Mouse (Mus musculus) heart, embryonic 12.5 days (tissue): ENCODE data around the gene Gm43518. TPM values are rescaled to one million over a fixed set of nuclear protein-coding genes. Genes with fewer than 3 reads are reported as not detected.

Experiments used
- ATAC-seq: fragments of 200-750 bp; cut with Nextera tagmentation; 2 replicates; pipeline ENCODE4 v1.8.0; 2017; ENCODE audit warnings: moderate TSS enrichment, moderate library complexity; ENCODE audit not compliant: insufficient number of reproducible peaks, low FRiP score
- H3K27ac ChIP-seq: fragments of 300-500 bp; sonication (generic); 2 replicates; pipeline ENCODE4 v1.5.1; 2016; ENCODE audit warnings: mild to moderate bottlenecking, moderate library complexity; ENCODE audit not compliant: poor library complexity, severe bottlenecking
- H3K27me3 ChIP-seq: fragments of 300-500 bp; sonication (generic); replicated peaks from 2 replicates; pipeline ENCODE4 v1.6.1; 2016; ENCODE audit warnings: mild to moderate bottlenecking, moderate library complexity
- H3K36me3 ChIP-seq: fragments of 300-500 bp; sonication (generic); 2 replicates; pipeline ENCODE4 v1.6.1; 2016; ENCODE audit warnings: mild to moderate bottlenecking, moderate library complexity
- H3K4me1 ChIP-seq: fragments of 300-500 bp; sonication (generic); replicated peaks from 2 replicates; pipeline ENCODE4 v1.6.1; 2016; ENCODE audit warnings: mild to moderate bottlenecking
- H3K4me2 ChIP-seq: fragments of 300-500 bp; sonication (generic); 2 replicates; pipeline ENCODE4 v1.6.1; 2016; ENCODE audit warnings: mild to moderate bottlenecking, moderate library complexity
- H3K4me3 ChIP-seq: fragments of 300-500 bp; sonication (generic); 2 replicates; pipeline ENCODE4 v1.5.1; 2016; ENCODE audit warnings: mild to moderate bottlenecking
- H3K9ac ChIP-seq: fragments of 300-500 bp; sonication (generic); 2 replicates; pipeline ENCODE4 v1.6.1; 2016; ENCODE audit warnings: mild to moderate bottlenecking, moderate library complexity
- H3K9me3 ChIP-seq: fragments of 300-500 bp; sonication (generic); replicated peaks from 2 replicates; pipeline ENCODE4 v1.6.1; 2016; ENCODE audit warnings: mild to moderate bottlenecking, moderate library complexity
- WGBS: fragments of 180-500 bp; shearing (Covaris S2); methylation state at CpG from one replicate; pipeline ENCODE4 v1.1.7; 2016; 5-methylcytosine and 5-hydroxymethylcytosine counted together
- polyA plus RNA-seq: library from polyadenylated mRNA; unstranded; fragments of >200 nt; fragmentation: Nextera tagmentation; extraction: Ambion mirVana; gene quantifications from 2 replicates; pipeline ENCODE4 v1.2.1, GENCODE M21; 2016

Gene Gm43518
- 0.90 and 2.1 TPM in 2 replicates for polyA plus RNA-seq

DNA sequence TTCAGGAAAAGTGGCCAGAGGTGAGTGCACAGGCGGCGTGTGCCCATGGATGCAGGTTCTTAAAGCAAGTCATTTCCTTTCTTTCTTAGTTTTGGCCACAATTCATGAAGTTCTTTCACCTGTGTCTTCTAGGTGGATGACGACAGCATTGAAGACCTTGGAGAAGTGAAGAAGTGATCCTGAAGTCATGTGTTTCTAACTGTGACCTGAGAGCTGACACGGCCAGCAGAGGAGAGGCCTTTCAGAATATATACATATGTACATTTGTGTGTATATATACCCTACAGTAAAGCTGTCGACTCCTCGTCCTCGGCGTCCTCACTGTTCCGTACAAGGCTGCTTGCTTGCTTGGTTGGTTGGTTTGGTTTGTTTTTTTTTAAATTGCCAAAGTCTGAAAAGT, at the start of gene Gm43518:
Gene Gm43518, plus strand, starts transcription at position 301 of the 400 bp plus-strand sequence.
- ATAC-seq, result no peak
- Histone ChIP-seq H3K27ac (no peak within 1 kb of the TSS), H3K4me1 (peaks cover 4% of the 10 kb centered on the region; the same call in 1 of the 2 replicates), H3K9ac (no peak within 1 kb of the TSS), H3K9me3 (no peaks in the 10 kb centered on the region), H3K27me3 (no peaks in the 10 kb centered on the region), H3K4me2 (no peak within 1 kb of the TSS), H3K36me3 (peaks cover 70% of the 10 kb centered on the region), H3K4me3 (no peak within 1 kb of the TSS)
- WGBS, result 93% methylated on average over 9 of the region's 9 CpGs

- Histone ChIP-seq H3K27ac (no peak overlapping the region), H3K4me1 (peaks cover 9% of the 10 kb centered on the region), H3K27me3 (peaks cover 8% of the 10 kb centered on the region; the same call in 1 of the 2 replicates), H3K9me3 (no peaks in the 10 kb centered on the region), H3K36me3 (no peaks in the 10 kb centered on the region), H3K4me3 (no peak overlapping the region), H3K4me2 (no peak overlapping the region), H3K9ac (no peak overlapping the region)
- ATAC-seq, result no peak
- 61% methylated on average over 14 of the region's 14 CpGs for WGBS
Measured at GRCm38 (mm10) chr5:123878056-123878455, 49.2 kb upstream of the Gm43518 start.

DNA sequence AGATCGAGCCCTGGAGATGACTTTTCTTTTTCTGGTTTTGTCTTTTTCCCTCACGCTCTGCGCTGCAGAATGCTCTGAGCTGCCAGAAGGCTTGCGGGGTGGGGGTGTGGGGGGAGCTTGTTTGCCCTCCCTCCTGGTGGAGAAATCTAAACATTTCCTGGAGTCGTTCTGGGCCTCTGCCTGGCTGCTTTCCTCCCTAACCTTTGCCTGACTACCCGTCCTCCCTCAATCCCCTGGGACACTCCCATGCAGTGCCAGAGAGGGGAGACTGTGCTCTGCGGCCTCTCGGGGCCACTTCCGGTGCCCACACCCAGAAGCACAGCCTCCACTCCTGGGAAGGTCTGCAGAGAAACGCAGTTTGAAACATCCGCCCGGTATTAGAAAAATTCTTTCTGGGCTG, 47.3 kb upstream of the Gm43518 start, which contains the start of gene Hcar1:
Gene Hcar1, minus strand, starts transcription at position 93 of the 400 bp plus-strand sequence.
- no peaks in the 10 kb centered on the region for H3K9me3 ChIP-seq
- H3K4me1 ChIP-seq, result peaks cover 9% of the 10 kb centered on the region
- 55% methylated on average over 12 of the region's 12 CpGs for WGBS
- no peaks in the 10 kb centered on the region for H3K36me3 ChIP-seq
- H3K4me2 ChIP-seq, result peak within 1 kb of the TSS; percentile 35; the same call in 1 of the 2 replicates
- peak; percentile 25; the same call in 1 of the 2 replicates for ATAC-seq
- no peak within 1 kb of the TSS for H3K4me3 ChIP-seq
- peaks cover 8% of the 10 kb centered on the region; the same call in 1 of the 2 replicates for H3K27me3 ChIP-seq
- H3K27ac ChIP-seq, result no peak within 1 kb of the TSS
- no peak within 1 kb of the TSS for H3K9ac ChIP-seq

DNA sequence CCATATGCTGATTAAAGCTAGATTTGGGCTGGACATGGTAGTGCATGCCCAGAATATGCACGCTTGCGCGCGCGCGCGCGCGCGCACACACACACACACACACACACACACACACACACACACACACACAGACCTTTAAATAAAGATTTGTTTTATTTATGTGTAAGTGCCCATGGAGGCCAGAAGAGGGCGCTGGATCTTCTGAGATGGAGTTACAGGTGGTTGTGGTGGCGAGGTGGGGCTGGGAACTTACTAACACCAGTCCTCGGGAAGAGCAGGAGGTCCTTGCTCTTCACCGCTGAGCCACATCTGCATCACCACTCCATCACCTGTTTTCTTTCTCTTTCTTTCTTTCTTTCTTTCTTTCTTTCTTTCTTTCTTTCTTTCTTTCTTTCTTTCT, 46.4 kb upstream of the Gm43518 start:
- Histone ChIP-seq H3K9ac (no peak overlapping the region), H3K27me3 (peaks cover 8% of the 10 kb centered on the region; the same call in 1 of the 2 replicates), H3K4me1 (peaks cover 9% of the 10 kb centered on the region), H3K9me3 (no peaks in the 10 kb centered on the region), H3K4me3 (no peak overlapping the region), H3K27ac (no peak overlapping the region), H3K4me2 (no peak overlapping the region), H3K36me3 (no peaks in the 10 kb centered on the region)
- WGBS, result 73% methylated on average over 14 of the region's 14 CpGs
- ATAC-seq, result no peak

GRCm38 (mm10) chr5:123883891-123884290, 43.3 kb upstream of the Gm43518 start:
- Histone ChIP-seq H3K36me3 (no peaks in the 10 kb centered on the region), H3K9ac (no peak overlapping the region), H3K4me3 (no peak overlapping the region), H3K4me2 (no peak overlapping the region), H3K9me3 (no peaks in the 10 kb centered on the region), H3K27ac (no peak overlapping the region), H3K4me1 (peaks cover 9% of the 10 kb centered on the region), H3K27me3 (0 out of 2 replicates have a peak, but pooled peaks cover 3% of the 10 kb centered on the region)
- WGBS, result 74% methylated on average over 7 of the region's 7 CpGs
- no peak for ATAC-seq

GRCm38 (mm10) chr5:123884332-123884731, 42.9 kb upstream of the Gm43518 start:
- 67% methylated on average over 10 of the region's 10 CpGs for WGBS
- no peak overlapping the region for H3K27ac ChIP-seq

GRCm38 (mm10) chr5:123886365-123886764, 40.9 kb upstream of the Gm43518 start:
- no peak overlapping the region for H3K27ac ChIP-seq
- no peak overlapping the region for H3K4me2 ChIP-seq
- no peak overlapping the region for H3K9ac ChIP-seq
- ATAC-seq, result no peak
- WGBS, result 72% methylated on average over 3 of the region's 3 CpGs
- H3K4me1 ChIP-seq, result no peaks in the 10 kb centered on the region
- H3K36me3 ChIP-seq, result no peaks in the 10 kb centered on the region
- H3K4me3 ChIP-seq, result no peak overlapping the region
- H3K27me3 ChIP-seq, result 0 out of 2 replicates have a peak, but pooled peaks cover 3% of the 10 kb centered on the region
- no peaks in the 10 kb centered on the region for H3K9me3 ChIP-seq

More at GRCm38 (mm10) chr5:123884332-123884731, 42.9 kb upstream of the Gm43518 start:
- no peak overlapping the region for H3K4me3 ChIP-seq
- no peaks in the 10 kb centered on the region for H3K9me3 ChIP-seq
- H3K36me3 ChIP-seq, result no peaks in the 10 kb centered on the region
- 0 out of 2 replicates have a peak, but pooled peaks cover 3% of the 10 kb centered on the region for H3K27me3 ChIP-seq
- peaks cover 9% of the 10 kb centered on the region for H3K4me1 ChIP-seq
- ATAC-seq, result no peak
- no peak overlapping the region for H3K9ac ChIP-seq
- H3K4me2 ChIP-seq, result no peak overlapping the region

DNA sequence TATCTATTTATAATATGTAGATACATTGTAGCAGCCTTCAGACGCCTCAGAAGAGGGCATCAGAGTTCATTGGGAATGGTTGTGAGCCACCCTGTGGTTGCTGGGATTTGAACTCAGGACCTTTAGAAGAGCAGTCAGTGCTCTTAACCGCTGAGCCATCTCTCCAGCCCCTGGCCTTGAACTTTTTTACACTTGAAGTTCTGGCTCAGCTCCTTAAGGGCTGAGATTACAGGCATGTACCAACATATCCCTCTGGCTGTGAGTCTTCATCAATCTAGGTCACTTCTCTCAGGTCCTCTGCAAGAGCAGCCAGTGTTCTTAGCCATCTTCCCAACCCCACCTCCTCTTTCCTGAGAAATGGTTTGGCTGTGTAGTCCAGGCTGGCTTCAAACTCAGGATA, 36.9 kb upstream of the Gm43518 start:
- no peak overlapping the region for H3K4me3 ChIP-seq
- no peak for ATAC-seq
- no peak overlapping the region for H3K27ac ChIP-seq
- H3K9ac ChIP-seq, result no peak overlapping the region
- no peak overlapping the region for H3K4me2 ChIP-seq
- H3K27me3 ChIP-seq, result no peaks in the 10 kb centered on the region
- no peaks in the 10 kb centered on the region for H3K36me3 ChIP-seq
- H3K9me3 ChIP-seq, result no peaks in the 10 kb centered on the region
- H3K4me1 ChIP-seq, result peaks cover 4% of the 10 kb centered on the region; the same call in 1 of the 2 replicates
- 73% methylated on average over 2 of the region's 2 CpGs for WGBS

GRCm38 (mm10) chr5:123890987-123891386, 36.2 kb upstream of the Gm43518 start:
- Histone ChIP-seq H3K27ac (no peak overlapping the region), H3K9ac (no peak overlapping the region), H3K4me2 (no peak overlapping the region), H3K4me3 (no peak overlapping the region), H3K36me3 (no peaks in the 10 kb centered on the region), H3K4me1 (peaks cover 4% of the 10 kb centered on the region; the same call in 1 of the 2 replicates), H3K27me3 (no peaks in the 10 kb centered on the region), H3K9me3 (no peaks in the 10 kb centered on the region)
- no peak for ATAC-seq
- WGBS, result 78% methylated on average over 5 of the region's 5 CpGs

- WGBS, result 41% methylated on average over 6 of the region's 6 CpGs
- H3K4me1 ChIP-seq, result peaks cover 4% of the 10 kb centered on the region; the same call in 1 of the 2 replicates
- no peak overlapping the region for H3K4me3 ChIP-seq
- no peak overlapping the region for H3K27ac ChIP-seq
- H3K27me3 ChIP-seq, result no peaks in the 10 kb centered on the region
- ATAC-seq, result no peak
- H3K9me3 ChIP-seq, result no peaks in the 10 kb centered on the region
- no peak overlapping the region for H3K9ac ChIP-seq
- H3K36me3 ChIP-seq, result no peaks in the 10 kb centered on the region
- H3K4me2 ChIP-seq, result 0 out of 2 replicates have a peak overlapping the region, but pooled peaks have one; percentile 25
Measured at GRCm38 (mm10) chr5:123891669-123892068, 35.5 kb upstream of the Gm43518 start.

GRCm38 (mm10) chr5:123893520-123893919, 33.7 kb upstream of the Gm43518 start:
- Histone ChIP-seq H3K27ac (no peak overlapping the region), H3K4me1 (peaks cover 4% of the 10 kb centered on the region; the same call in 1 of the 2 replicates), H3K4me2 (no peak overlapping the region), H3K4me3 (no peak overlapping the region), H3K9ac (no peak overlapping the region), H3K36me3 (no peaks in the 10 kb centered on the region), H3K27me3 (no peaks in the 10 kb centered on the region), H3K9me3 (no peaks in the 10 kb centered on the region)
- WGBS, result 87% methylated on average over 5 of the region's 5 CpGs
- no peak for ATAC-seq

DNA sequence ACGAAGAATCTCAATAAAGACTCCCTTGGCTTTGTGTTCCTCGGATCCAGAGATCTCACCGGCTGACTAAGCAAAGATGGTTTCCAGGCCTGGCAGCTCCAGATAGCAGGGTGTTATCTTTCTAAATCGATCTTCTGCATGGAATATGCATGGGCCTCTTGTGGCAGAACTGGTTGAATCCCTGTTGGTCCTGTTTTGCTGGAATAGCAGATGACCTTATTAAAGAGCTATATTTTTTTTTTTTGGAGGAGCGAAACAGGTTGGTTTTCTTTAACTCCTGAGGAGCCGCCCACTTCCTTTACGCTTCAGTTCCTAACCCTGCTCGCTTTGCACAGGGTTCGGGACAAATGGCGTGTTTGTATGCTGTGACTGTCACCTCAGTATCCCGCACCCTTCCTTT, 30.8 kb upstream of the Gm43518 start:
- H3K4me1 ChIP-seq, result peaks cover 4% of the 10 kb centered on the region; the same call in 1 of the 2 replicates
- WGBS, result 75% methylated on average over 11 of the region's 11 CpGs
- H3K27ac ChIP-seq, result no peak overlapping the region
- no peak overlapping the region for H3K4me2 ChIP-seq
- no peak overlapping the region for H3K9ac ChIP-seq
- no peaks in the 10 kb centered on the region for H3K9me3 ChIP-seq
- ATAC-seq, result no peak
- H3K36me3 ChIP-seq, result no peaks in the 10 kb centered on the region
- H3K27me3 ChIP-seq, result no peaks in the 10 kb centered on the region
- no peak overlapping the region for H3K4me3 ChIP-seq
